Mouse (Mus musculus): ENCODE data around the gene Eed. TPM values are rescaled to one million over a fixed set of nuclear protein-coding genes. Genes with fewer than 3 reads are reported as not detected.

The Eed gene
- polyA plus RNA-seq, 1 experiment: 9.8 TPM

GRCm38 (mm10) chr7:89984421-89984820 lies 3.6 kb upstream of the Eed start:
- no peak for DNase-seq (ENCODE audit: low read depth, low spot score)

GRCm38 (mm10) chr7:89983441-89983840 lies 2.7 kb upstream of the Eed start:
- 95% methylated on average over 2 of the region's 2 CpGs for WGBS
- DNase-seq (ENCODE audit: low read depth, low spot score): no peak

- 2% methylated on average over 10 of the region's 10 CpGs for WGBS
- DNase-seq (ENCODE audit: low read depth, low spot score): no peak
Measured at GRCm38 (mm10) chr7:89981557-89981956, 774 bp upstream of the Eed start.

- WGBS: under 1% methylated on average over 31 of the region's 31 CpGs
- DNase-seq (ENCODE audit: low read depth, low spot score): no peak
Measured at GRCm38 (mm10) chr7:89980133-89980484, 674 bp downstream of the Eed start.

GRCm38 (mm10) chr7:89979432-89980130 lies 1.2 kb downstream of the Eed start:
- WGBS: 2% methylated on average over 23 of the region's 23 CpGs
- no peak for DNase-seq (ENCODE audit: low read depth, low spot score)

- no peak for DNase-seq (ENCODE audit: low read depth, low spot score)
- 68% methylated on average over 7 of the region's 7 CpGs for WGBS
Measured at GRCm38 (mm10) chr7:89976796-89977195, 4.0 kb downstream of the Eed start.

GRCm38 (mm10) chr7:89975571-89975970 lies 5.2 kb downstream of the Eed start:
- DNase-seq (ENCODE audit: low read depth, low spot score): no peak
- WGBS: 65% methylated on average over 1 of the region's 1 CpGs

- WGBS: 68% methylated on average over 2 of the region's 2 CpGs
- no peak for DNase-seq (ENCODE audit: low read depth, low spot score)
Measured at GRCm38 (mm10) chr7:89967235-89967634, 13.5 kb downstream of the Eed start.

- WGBS: 57% methylated on average over 1 of the region's 1 CpGs
- DNase-seq (ENCODE audit: low read depth, low spot score): no peak
Measured at GRCm38 (mm10) chr7:89966771-89967170, 14.0 kb downstream of the Eed start.

- no peak for DNase-seq (ENCODE audit: low read depth, low spot score)
Measured at GRCm38 (mm10) chr7:89963135-89963534, 17.6 kb downstream of the Eed start.

- WGBS: 40% methylated on average over 5 of the region's 5 CpGs
- DNase-seq (ENCODE audit: low read depth, low spot score): no peak
Measured at GRCm38 (mm10) chr7:89957300-89957699, 23.5 kb downstream of the Eed start.

GRCm38 (mm10) chr7:89954261-89954660 lies 26.5 kb downstream of the Eed start:
- 56% methylated on average over 5 of the region's 5 CpGs for WGBS
- DNase-seq (ENCODE audit: low read depth, low spot score): no peak

GRCm38 (mm10) chr7:89949403-89949802 lies 31.4 kb downstream of the Eed start:
- DNase-seq (ENCODE audit: low read depth, low spot score): no peak
- WGBS: 42% methylated on average over 4 of the region's 4 CpGs

GRCm38 (mm10) chr7:89948026-89948425 lies 32.8 kb downstream of the Eed start:
- DNase-seq (ENCODE audit: low read depth, low spot score): no peak
- WGBS: 84% methylated on average over 7 of the region's 7 CpGs

- peak; percentile 99 for DNase-seq (ENCODE audit: low read depth, low spot score)
- WGBS: under 1% methylated on average over 45 of the region's 45 CpGs
Measured at GRCm38 (mm10) chr7:89940571-89941463, 40.0 kb downstream of the Eed start, which contains the start of gene Hikeshi. Hikeshi (minus strand) TSS chr7:89941204.

GRCm38 (mm10) chr7:89939497-89940353 lies 41.1 kb downstream of the Eed start:
- 37% methylated on average over 15 of the region's 15 CpGs for whole genome bisulfite sequencing
- DNase-seq (ENCODE audit: low read depth, low spot score): no peak

GRCm38 (mm10) chr7:89923441-89924180 lies 57.2 kb downstream of the Eed start:
- no peak for DNase-seq (ENCODE audit: low read depth, low spot score)
- 95% methylated on average over 15 of the region's 15 CpGs for WGBS

- DNase-seq (ENCODE audit: low read depth, low spot score): no peak
- 90% methylated on average over 4 of the region's 4 CpGs for WGBS
Measured at GRCm38 (mm10) chr7:89917776-89918175, 63.0 kb downstream of the Eed start.

GRCm38 (mm10) chr7:89916711-89917110 lies 64.1 kb downstream of the Eed start:
- no peak for DNase-seq (ENCODE audit: low read depth, low spot score)
- WGBS: 82% methylated on average over 5 of the region's 5 CpGs
